Mouse (Mus musculus) Patski (cell line): Measurements from ENCODE around the gene Flt3. TPM values are rescaled to one million over a fixed set of nuclear protein-coding genes. Genes with fewer than 3 reads are reported as not detected.

ENCODE experiments used
- ATAC-seq: fragments of 100-300 bp; one replicate; pipeline ENCODE4 v1.8.0; 2021
- CTCF ChIA-PET: fragments of 350-600 bp; sonication (Branson Sonifier 250); formaldehyde crosslinking; loops from one replicate; lab custom pipeline; 2022; ENCODE audit warnings: inconsistent platforms; lab: Charles Lee
- POLR2A ChIA-PET: fragments of 350-600 bp; sonication (Branson Sonifier 250); formaldehyde crosslinking; loops from one replicate; lab custom pipeline; 2022; ENCODE audit warnings: antibody characterized with exemption, inconsistent platforms; lab: Charles Lee
- DNase-seq: peaks from one replicate; pipeline ENCODE4 v3.0.0-alpha.2; 2011; ENCODE audit warnings: low read depth, low spot score
- H3K27me3 ChIP-seq: fragments of 371-371 bp; one replicate; pipeline ENCODE4 v1.5.1; 2021
- CTCF ChIP-seq: fragments of 100-300 bp; IDR thresholded peaks from one replicate; pipeline ENCODE4 v1.5.1; 2021
- in situ Hi-C: fragments of 300-500 bp; cut with MboI; formaldehyde crosslinking; loops from 3 replicates; pipeline ENCODE4 v1.11.1; 2018; ENCODE audit warnings: low pct_unique_long_range_greater_than_20kb, mixed read lengths
- polyA plus RNA-seq: library from polyadenylated mRNA; unstranded; gene quantifications from one replicate; pipeline ENCODE4 v1.2.3, GENCODE M21; 2021

Flt3 gene
- polyA plus RNA-seq, 1 experiment from 2014 or later, result 0.30 TPM

GRCm38 (mm10) chr5:147418394-147419121 is 18.3 kb upstream of the Flt3 start:
- peak; percentile 65 for ATAC-seq
- TF ChIP-seq CTCF, result peak; percentile 62

GRCm38 (mm10) chr5:147417986-147418385 is 17.7 kb upstream of the Flt3 start:
- ChIA-PET CTCF (interaction anchor here (0.6 to 2.0 kb wide), 5 partner anchors 10 to 107 kb away, joined by 3 to 9 read pairs (median 3); no protein-coding TSS in a partner anchor), POLR2A (no interaction called here)
- in situ Hi-C loops, result no loop called here
- no peak for ATAC-seq
- no peak for DNase-seq
- H3K27me3 ChIP-seq, result no peaks in the 10 kb centered on the region
- no peak for TF ChIP-seq CTCF

More at GRCm38 (mm10) chr5:147418394-147419121, 18.3 kb upstream of the Flt3 start:
- ChIA-PET CTCF (interaction anchor here (0.6 to 2.0 kb wide), 10 partner anchors 9 to 128 kb away, joined by 3 to 9 read pairs (median 3); no protein-coding TSS in a partner anchor), POLR2A (interaction anchor here (0.6 to 1.9 kb wide), 2 partner anchors 11 to 1977 kb away, joined by 3 to 5 read pairs; partner anchors contain the start of gene Pan3)
- in situ Hi-C loops, result no loop called here
- DNase-seq, result no peak
- no peaks in the 10 kb centered on the region for H3K27me3 ChIP-seq

- no peak for ATAC-seq
- in situ Hi-C loops, result no loop called here
Measured at GRCm38 (mm10) chr5:147410585-147410984, 10.3 kb upstream of the Flt3 start.

GRCm38 (mm10) chr5:147408731-147409130 is 8.4 kb upstream of the Flt3 start:
- in situ Hi-C loops, result loop anchor here (10.0 kb wide), 1 partner anchor 326 kb away; no protein-coding TSS in a partner anchor
- POLR2A ChIA-PET, result no interaction called here
- no peak for DNase-seq
- no peak for TF ChIP-seq CTCF
- CTCF ChIA-PET, result no interaction called here
- H3K27me3 ChIP-seq, result no peaks in the 10 kb centered on the region
- no peak for ATAC-seq

More at GRCm38 (mm10) chr5:147410585-147410984, 10.3 kb upstream of the Flt3 start:
- no peak for TF ChIP-seq CTCF
- CTCF ChIA-PET, result no interaction called here
- POLR2A ChIA-PET, result no interaction called here
- H3K27me3 ChIP-seq, result no peaks in the 10 kb centered on the region
- DNase-seq, result no peak

- ATAC-seq (no peak), DNase-seq (no peak)
- TF ChIP-seq CTCF, result no peak
- CTCF ChIA-PET, result interaction anchor here (0.6 kb wide), 1 partner anchor 13 kb away, joined by 4 read pairs; no protein-coding TSS in a partner anchor
- in situ Hi-C loops, result loop anchor here (10.0 kb wide), 1 partner anchor 329 kb away; no protein-coding TSS in a partner anchor
- POLR2A ChIA-PET, result no interaction called here
- peaks cover 3% of the 10 kb centered on the region for H3K27me3 ChIP-seq
Measured at GRCm38 (mm10) chr5:147406135-147406534, 5.8 kb upstream of the Flt3 start.

- ChIA-PET POLR2A (no interaction called here), CTCF (interaction anchor here (0.8 to 1.5 kb wide), 9 partner anchors 16 to 322 kb away, joined by 3 to 4 read pairs (median 3); no protein-coding TSS in a partner anchor)
- in situ Hi-C loops, result loop anchor here (5.0 to 10.0 kb wide), 2 partner anchors 332 to 445 kb away; no protein-coding TSS in a partner anchor
- peak; percentile 69 for TF ChIP-seq CTCF
- H3K27me3 ChIP-seq, result peaks cover 16% of the 10 kb centered on the region
- ATAC-seq (no peak), DNase-seq (no peak)
Measured at GRCm38 (mm10) chr5:147402505-147402904, 2.2 kb upstream of the Flt3 start.

GRCm38 (mm10) chr5:147401024-147401423 is 735 bp upstream of the Flt3 start:
- DNase-seq (no peak), ATAC-seq (peak; percentile 10)
- no peak for TF ChIP-seq CTCF
- H3K27me3 ChIP-seq, result peaks cover 16% of the 10 kb centered on the region
- in situ Hi-C loops, result loop anchor here (5.0 to 10.0 kb wide), 2 partner anchors 334 to 446 kb away; no protein-coding TSS in a partner anchor
- CTCF ChIA-PET, result interaction anchor here (1.4 to 1.5 kb wide), 2 partner anchors 15 to 145 kb away, joined by 3 to 4 read pairs; no protein-coding TSS in a partner anchor
- POLR2A ChIA-PET, result no interaction called here

- ATAC-seq (peak; percentile 7), DNase-seq (no peak)
- in situ Hi-C loops, result loop anchor here (5.0 to 10.0 kb wide), 2 partner anchors 334 to 447 kb away; no protein-coding TSS in a partner anchor
- ChIA-PET CTCF (no interaction called here), POLR2A (no interaction called here)
- peaks cover 16% of the 10 kb centered on the region for H3K27me3 ChIP-seq
- TF ChIP-seq CTCF, result no peak
Measured at GRCm38 (mm10) chr5:147400505-147400979, 253 bp upstream of the Flt3 start.

GRCm38 (mm10) chr5:147395050-147395449 is 5.2 kb downstream of the Flt3 start:
- no peak for ATAC-seq
- DNase-seq, result no peak
- in situ Hi-C loops, result no loop called here
- TF ChIP-seq CTCF, result no peak
- POLR2A ChIA-PET, result no interaction called here
- CTCF ChIA-PET, result no interaction called here
- H3K27me3 ChIP-seq, result peaks cover 10% of the 10 kb centered on the region

- CTCF ChIA-PET, result no interaction called here
- ATAC-seq (no peak), DNase-seq (no peak)
- in situ Hi-C loops, result no loop called here
- TF ChIP-seq CTCF, result no peak
- POLR2A ChIA-PET, result interaction anchor here (0.6 kb wide), 1 partner anchor 841 kb away, joined by 5 read pairs; no protein-coding TSS in a partner anchor
- no peaks in the 10 kb centered on the region for H3K27me3 ChIP-seq
Measured at GRCm38 (mm10) chr5:147392667-147393213, 7.5 kb downstream of the Flt3 start.
